7 mouse cellular contexts compared by ENCODE assay signal in genomic region chr16:34920182-34920581, GRCm38 (mm10).
DNase-seq lines count a peak whose midpoint lies in the region; ATAC-seq and TF ChIP-seq lines count a peak whose summit lies in the region.

No protein-coding gene starts in this region.

- H3K9me3 ChIP-seq in lung, postnatal 0 days (ENCODE audit: low read length) = no peaks in the 10 kb centered on the region

- peak; percentile 71 for TF ChIP-seq CTCF in bone marrow macrophage, adult 2 months (IDR thresholded peaks at IDR 0.05; ENCODE audit: low read depth, low read length)
- peak; percentile 86 for TF ChIP-seq CTCF in lung, postnatal 0 days (IDR thresholded peaks at IDR 0.05)

- H3K27ac ChIP-seq in bone marrow macrophage, adult 2 months (ENCODE audit: insufficient read depth, low read depth, low read length) = no peak overlapping the region
- peak overlapping the region; percentile 66 for H3K27ac ChIP-seq in lung, postnatal 0 days (ENCODE audit: low read length)

- TF ChIP-seq EP300 in lung, postnatal 0 days (IDR thresholded peaks at IDR 0.05) = no peak

- no peak overlapping the region; the same call in 1 of the 2 replicates for H3K9ac ChIP-seq in lung, postnatal 0 days (replicated peaks; ENCODE audit: low read depth)

- H3K27me3 ChIP-seq in lung, postnatal 0 days (replicated peaks; ENCODE audit: insufficient read depth, low read length) = no peaks in the 10 kb centered on the region

- no peak overlapping the region for H3K4me2 ChIP-seq in lung, postnatal 0 days (replicated peaks; ENCODE audit: low read depth, low read length)

- peaks cover 7% of the 10 kb centered on the region for H3K4me1 ChIP-seq in bone marrow macrophage, adult 2 months (ENCODE audit: control insufficient read depth, insufficient read depth, low read length)
- H3K4me1 ChIP-seq in lung, postnatal 0 days (ENCODE audit: insufficient read depth, low read depth, low read length) = peaks cover 18% of the 10 kb centered on the region; the same call in 1 of the 2 replicates

- DNase-seq in left cerebral cortex, postnatal 4 days = peak; percentile 51
- no peak for DNase-seq in left cerebral cortex, adult 9 months (ENCODE audit: low spot score in 2 of 2)
- DNase-seq in NIH3T3 (ENCODE audit: low read depth) (peak; percentile 72), MN1 (ENCODE audit: low spot score) (no peak)
- peak; percentile 83 for DNase-seq in lung, postnatal 0 days (ENCODE audit: low spot score)

- 10% methylated on average over 6 of the region's 6 CpGs for WGBS in lung, postnatal 0 days

- no peaks in the 10 kb centered on the region for H3K36me3 ChIP-seq in lung, postnatal 0 days (ENCODE audit: insufficient read depth, low read length)

- intact Hi-C loops in left cerebral cortex, postnatal 4 days (cut with DNase I) = no loop called here

- no peak overlapping the region for H3K4me3 ChIP-seq in bone marrow macrophage, adult 2 months (ENCODE audit: insufficient read depth, low read length)
- no peak overlapping the region for H3K4me3 ChIP-seq in lung, postnatal 0 days (ENCODE audit: low read depth, low read length)

- no peak for TF ChIP-seq POLR2A in bone marrow macrophage, adult 2 months (IDR thresholded peaks at IDR 0.05; ENCODE audit: borderline replicate concordance, low read depth, low read length)

- peak; percentile 61 to 69; a peak in 3 of 4 replicates for ATAC-seq in hematopoietic stem cell, adult 5-6 weeks (replicated peaks in 1 of 2; ENCODE audit: insufficient read depth in 1 of 2, low FRiP score in 2 of 2, low TSS enrichment in 1 of 2, low read depth in 1 of 2, poor library complexity in 2 of 2, severe bottlenecking in 2 of 2)
- peak; percentile 14; the same call in 1 of the 2 replicates for ATAC-seq in lung, postnatal 0 days

Comparison
In these comparisons a context has a peak if more than half of its experiments do, and no peak if none do; other contexts are left out.
1. DNase-seq: peak in left cerebral cortex, postnatal 4 days (single experiment), NIH3T3 (single experiment) and lung, postnatal 0 days (single experiment); none in left cerebral cortex, adult 9 months (0 of 2) and MN1 (single experiment).